Mouse (Mus musculus): ENCODE results near the gene Rbm3. TPM values are rescaled to one million over a fixed set of nuclear protein-coding genes. Genes with fewer than 3 reads are reported as not detected.
A peak's percentile ranks its signal among the peaks of the same experiment; 100 is the strongest.

Rbm3 gene
- 505 and 510 TPM in 2 replicates for polyA plus RNA-seq (2016; fragmentation: Nextera tagmentation; extraction: Ambion mirVana)

DNA sequence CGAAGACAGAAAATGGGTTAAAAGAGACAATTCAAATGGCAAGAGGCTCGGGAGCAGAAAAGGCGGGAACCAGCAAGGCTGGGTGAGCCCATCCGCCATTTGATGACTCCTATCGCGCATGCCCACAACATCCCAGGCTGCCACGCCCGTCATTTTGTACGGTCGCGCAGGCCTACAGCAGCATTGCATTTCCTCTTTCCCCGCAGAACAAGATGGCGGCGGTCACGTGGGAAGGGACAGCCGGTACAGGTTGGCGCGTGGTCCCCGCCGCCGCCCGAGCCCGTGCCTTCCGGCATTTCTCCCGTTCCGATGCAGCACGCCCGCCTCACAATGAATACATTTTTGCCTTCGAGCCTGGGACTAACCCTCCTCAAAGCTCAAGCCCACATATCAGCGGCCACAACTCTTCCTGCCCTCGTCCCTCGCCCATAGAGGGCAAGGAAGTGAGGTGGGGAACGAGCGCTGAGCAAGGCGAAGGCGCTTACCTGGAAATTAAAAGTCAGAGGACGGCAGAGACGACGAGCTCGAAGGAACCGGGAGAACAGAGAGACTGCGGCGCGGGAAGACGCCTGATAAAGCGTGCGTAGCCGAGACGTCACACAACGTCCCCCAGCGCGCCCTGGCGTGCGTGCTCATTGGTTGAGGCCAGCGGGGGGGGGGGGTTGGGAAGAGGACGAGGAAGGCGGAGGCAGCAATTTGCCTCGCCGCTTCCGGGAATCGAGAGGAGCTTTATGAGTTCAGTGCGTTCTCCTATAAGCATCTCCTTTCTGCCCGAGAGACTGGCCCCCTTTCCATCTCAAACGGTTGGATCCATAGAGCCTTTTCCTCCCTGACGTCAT is at the start of gene Rbm3:
Gene Rbm3 (minus strand): TSS at position 728 of the 839 bp plus-strand sequence.
- peaks cover 37% of the 10 kb centered on the region for H3K36me3 ChIP-seq
- peaks cover 7% of the 10 kb centered on the region; the same call in 1 of the 2 replicates for H3K4me1 ChIP-seq
- peak within 1 kb of the TSS; percentile 66 for H3K4me3 ChIP-seq
- H3K27ac ChIP-seq = peak within 1 kb of the TSS; percentile 94
- DNase-seq (ENCODE audit: low spot score) = peak; percentile 87
- no peaks in the 10 kb centered on the region for H3K27me3 ChIP-seq (ENCODE audit: low read depth, poor library complexity, severe bottlenecking)
- WGBS = 17% methylated on average over 64 of the region's 65 CpGs
- no peaks in the 10 kb centered on the region for H3K9me3 ChIP-seq (replicated peaks)

DNA sequence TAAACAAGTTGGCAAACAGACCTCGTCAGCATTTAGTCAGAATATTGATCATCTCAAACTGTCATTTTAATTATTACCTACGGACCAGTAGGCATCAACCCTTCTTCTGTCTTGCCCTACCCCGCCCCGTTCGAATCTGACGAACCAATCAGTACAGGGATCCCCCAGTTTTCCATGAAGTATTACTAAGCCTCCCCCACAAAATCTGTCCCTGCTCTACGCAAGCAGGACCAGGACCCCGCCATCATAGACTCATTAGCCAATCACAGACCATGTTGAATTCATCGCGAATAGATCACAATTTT is 47.7 kb upstream of the Rbm3 start, which contains the start of gene Ebp:
Gene Ebp (minus strand): TSS at position 94 of the 305 bp plus-strand sequence.
- Histone ChIP-seq H3K27me3 (ENCODE audit: low read depth, poor library complexity, severe bottlenecking) (no peaks in the 10 kb centered on the region), H3K9me3 (replicated peaks) (no peaks in the 10 kb centered on the region), H3K27ac (peak within 1 kb of the TSS; percentile 82), H3K4me3 (peak within 1 kb of the TSS; percentile 60), H3K36me3 (no peaks in the 10 kb centered on the region), H3K4me1 (no peaks in the 10 kb centered on the region)
- DNase-seq (ENCODE audit: low spot score) = no peak
- WGBS = 14% methylated on average over 10 of the region's 10 CpGs

DNA sequence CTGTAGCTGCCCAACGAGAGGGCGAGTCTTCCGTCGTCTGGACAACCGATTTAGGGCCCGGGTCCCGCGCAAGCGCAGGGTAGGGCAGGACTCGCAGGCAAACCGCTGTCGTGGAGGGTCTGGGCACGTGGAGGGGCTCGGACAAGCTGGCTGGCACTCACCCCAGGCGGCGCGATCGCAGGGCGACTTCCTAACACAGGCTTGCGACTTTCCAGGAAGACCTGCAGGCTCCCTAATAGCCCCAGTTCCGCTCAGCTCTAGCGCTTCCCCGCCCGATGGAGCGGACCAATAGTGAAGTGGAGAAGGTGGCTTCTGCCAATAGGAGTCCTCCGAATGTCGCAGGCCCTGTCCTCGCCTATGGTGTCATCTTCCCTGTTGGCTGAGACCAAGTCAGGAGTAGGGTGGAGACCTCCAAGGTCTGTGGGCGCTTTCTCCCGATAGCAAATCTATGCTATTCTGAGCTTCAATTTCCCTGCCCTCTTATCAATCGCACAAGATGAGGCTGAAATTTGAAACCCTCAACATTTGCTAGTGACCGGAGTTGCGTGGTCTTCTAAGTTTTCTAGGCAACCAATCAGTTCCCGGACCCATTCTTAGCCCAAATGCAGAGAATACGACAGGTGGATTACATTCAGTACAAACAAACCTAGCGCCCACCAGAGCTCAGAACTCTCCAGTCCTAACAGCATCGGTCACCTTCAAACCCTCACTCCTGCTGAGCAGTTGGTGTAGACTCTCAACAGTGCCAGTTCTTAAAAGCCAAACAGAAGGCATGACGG is 47.1 kb upstream of the Rbm3 start:
- Histone ChIP-seq H3K27ac (peak overlapping the region; percentile 82), H3K4me1 (no peaks in the 10 kb centered on the region)
- WGBS = 11% methylated on average over 38 of the region's 38 CpGs

DNA sequence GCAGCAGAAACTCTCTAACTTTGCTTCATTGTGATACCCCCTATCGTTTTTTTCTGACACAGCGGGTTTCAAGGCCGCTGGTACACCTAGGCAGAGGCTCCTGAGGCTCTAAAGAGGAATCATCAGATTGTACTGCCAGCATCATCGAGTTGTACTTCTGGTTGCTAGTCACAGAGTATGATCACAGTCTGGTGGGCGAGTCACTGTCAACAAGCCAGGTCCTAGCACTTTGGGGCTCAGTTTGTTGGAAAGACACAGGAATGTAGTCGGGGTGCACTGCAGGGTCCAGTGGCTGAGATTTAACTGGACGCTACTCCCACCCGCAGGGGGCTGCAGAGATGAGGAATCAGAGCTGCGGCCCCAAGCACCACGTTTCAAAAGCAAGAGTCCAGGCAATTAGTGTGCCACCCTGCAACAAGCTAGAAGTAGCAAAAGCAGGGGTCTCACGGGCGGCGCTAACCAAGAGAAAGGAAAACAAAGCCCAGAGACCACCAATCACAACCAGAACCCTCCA is 46.5 kb upstream of the Rbm3 start:
- Histone ChIP-seq H3K4me1 (no peaks in the 10 kb centered on the region), H3K9me3 (replicated peaks) (no peaks in the 10 kb centered on the region), H3K27me3 (ENCODE audit: low read depth, poor library complexity, severe bottlenecking) (no peaks in the 10 kb centered on the region), H3K36me3 (no peaks in the 10 kb centered on the region), H3K27ac (peak overlapping the region; percentile 82), H3K4me3 (peak overlapping the region; percentile 60)
- no peak for DNase-seq (ENCODE audit: low spot score)
- WGBS = 13% methylated on average over 13 of the region's 13 CpGs

More for the DNA sequence above, 47.1 kb upstream of the Rbm3 start:
- DNase-seq (ENCODE audit: low spot score) = peak; percentile 71
- Histone ChIP-seq H3K36me3 (no peaks in the 10 kb centered on the region), H3K4me3 (peak overlapping the region; percentile 60), H3K9me3 (replicated peaks) (no peaks in the 10 kb centered on the region), H3K27me3 (ENCODE audit: low read depth, poor library complexity, severe bottlenecking) (no peaks in the 10 kb centered on the region)

DNA sequence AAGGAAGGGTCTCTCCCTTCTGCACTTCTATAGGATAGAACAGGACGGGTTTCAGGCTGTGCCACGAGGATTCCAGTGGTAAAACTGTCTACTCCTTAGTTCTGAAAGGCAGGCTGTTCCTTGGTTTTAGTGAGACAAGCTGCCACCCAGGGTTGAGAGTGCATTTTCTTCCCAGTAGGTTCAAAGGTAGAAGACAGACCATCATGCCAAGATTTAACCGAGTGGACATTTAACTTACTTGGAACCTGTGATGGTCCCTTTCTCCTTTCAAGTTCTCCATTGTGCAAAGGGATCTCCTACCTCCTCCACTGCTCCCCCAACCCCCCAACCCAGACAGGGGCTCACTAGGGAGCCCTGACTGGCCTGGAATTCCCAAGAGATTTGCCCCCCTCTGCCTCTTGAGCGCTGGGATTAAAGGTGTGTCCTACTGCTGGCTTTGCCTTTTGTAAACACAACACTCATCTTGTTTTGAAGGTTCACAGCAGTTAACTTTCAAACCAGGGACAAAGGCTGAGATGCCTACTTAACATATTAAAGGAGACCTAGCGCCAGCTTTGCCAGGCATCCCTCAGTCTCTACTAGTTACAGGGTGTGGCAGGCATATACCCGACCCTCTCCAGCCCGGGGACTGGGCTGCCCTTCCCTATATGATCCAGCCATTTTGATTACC is 37.3 kb upstream of the Rbm3 start:
- WGBS = 16% methylated on average over 7 of the region's 7 CpGs
- no peaks in the 10 kb centered on the region for H3K4me1 ChIP-seq
- no peak overlapping the region for H3K27ac ChIP-seq
- no peak overlapping the region for H3K4me3 ChIP-seq
- peaks cover 4% of the 10 kb centered on the region; the same call in 1 of the 2 replicates for H3K36me3 ChIP-seq
- H3K27me3 ChIP-seq (ENCODE audit: low read depth, poor library complexity, severe bottlenecking) = no peaks in the 10 kb centered on the region
- H3K9me3 ChIP-seq (replicated peaks) = no peaks in the 10 kb centered on the region
- no peak for DNase-seq (ENCODE audit: low spot score)

DNA sequence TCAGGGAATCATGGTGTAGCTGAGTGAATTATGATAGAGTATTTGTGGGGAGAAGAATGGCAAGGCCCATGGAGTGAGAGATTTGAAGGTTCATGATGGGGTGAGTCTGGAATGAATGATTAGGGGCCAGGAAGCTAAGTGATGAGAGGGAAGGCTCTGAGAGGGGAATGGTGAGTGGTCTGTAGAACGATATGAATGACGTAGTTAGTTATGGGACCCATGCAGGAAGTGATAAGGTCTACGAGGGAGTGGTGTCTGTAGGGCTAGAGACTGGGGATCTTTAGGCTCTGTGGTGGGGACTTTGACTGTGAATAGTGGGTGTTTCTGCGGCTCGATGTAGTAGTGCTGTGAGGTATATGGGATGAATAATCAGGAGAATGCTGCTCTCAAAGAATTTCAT is 34.0 kb upstream of the Rbm3 start:
- Histone ChIP-seq H3K36me3 (no peaks in the 10 kb centered on the region), H3K4me1 (peaks cover 5% of the 10 kb centered on the region; the same call in 1 of the 2 replicates), H3K27me3 (ENCODE audit: low read depth, poor library complexity, severe bottlenecking) (no peaks in the 10 kb centered on the region), H3K4me3 (no peak overlapping the region), H3K27ac (no peak overlapping the region), H3K9me3 (replicated peaks) (no peaks in the 10 kb centered on the region)
- no peak for DNase-seq (ENCODE audit: low spot score)
- 91% methylated on average over 5 of the region's 5 CpGs for WGBS

DNA sequence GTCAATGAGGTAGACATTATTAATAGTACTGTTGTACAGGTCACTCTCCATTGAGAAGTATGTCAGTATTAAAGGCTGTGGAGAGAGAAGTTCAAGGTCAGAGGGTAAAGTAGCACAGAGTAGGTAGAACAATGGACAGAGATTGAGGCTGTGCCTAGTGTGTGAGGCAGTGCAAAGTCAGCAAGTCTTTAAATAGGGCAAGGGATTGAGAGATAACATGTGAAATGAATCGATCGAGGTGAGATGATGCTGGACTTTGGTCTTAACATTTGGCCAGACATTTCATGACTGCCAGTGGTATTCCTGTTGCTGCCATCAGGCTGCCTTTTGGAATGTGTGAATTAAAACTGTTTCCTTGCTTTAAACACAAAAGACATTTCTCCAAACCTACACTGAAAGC is 33.2 kb upstream of the Rbm3 start:
- Histone ChIP-seq H3K27me3 (ENCODE audit: low read depth, poor library complexity, severe bottlenecking) (no peaks in the 10 kb centered on the region), H3K27ac (no peak overlapping the region), H3K4me1 (peaks cover 6% of the 10 kb centered on the region; the same call in 1 of the 2 replicates), H3K9me3 (replicated peaks) (no peaks in the 10 kb centered on the region), H3K4me3 (no peak overlapping the region), H3K36me3 (no peaks in the 10 kb centered on the region)
- DNase-seq (ENCODE audit: low spot score) = no peak
- 96% methylated on average over 2 of the region's 2 CpGs for WGBS

DNA sequence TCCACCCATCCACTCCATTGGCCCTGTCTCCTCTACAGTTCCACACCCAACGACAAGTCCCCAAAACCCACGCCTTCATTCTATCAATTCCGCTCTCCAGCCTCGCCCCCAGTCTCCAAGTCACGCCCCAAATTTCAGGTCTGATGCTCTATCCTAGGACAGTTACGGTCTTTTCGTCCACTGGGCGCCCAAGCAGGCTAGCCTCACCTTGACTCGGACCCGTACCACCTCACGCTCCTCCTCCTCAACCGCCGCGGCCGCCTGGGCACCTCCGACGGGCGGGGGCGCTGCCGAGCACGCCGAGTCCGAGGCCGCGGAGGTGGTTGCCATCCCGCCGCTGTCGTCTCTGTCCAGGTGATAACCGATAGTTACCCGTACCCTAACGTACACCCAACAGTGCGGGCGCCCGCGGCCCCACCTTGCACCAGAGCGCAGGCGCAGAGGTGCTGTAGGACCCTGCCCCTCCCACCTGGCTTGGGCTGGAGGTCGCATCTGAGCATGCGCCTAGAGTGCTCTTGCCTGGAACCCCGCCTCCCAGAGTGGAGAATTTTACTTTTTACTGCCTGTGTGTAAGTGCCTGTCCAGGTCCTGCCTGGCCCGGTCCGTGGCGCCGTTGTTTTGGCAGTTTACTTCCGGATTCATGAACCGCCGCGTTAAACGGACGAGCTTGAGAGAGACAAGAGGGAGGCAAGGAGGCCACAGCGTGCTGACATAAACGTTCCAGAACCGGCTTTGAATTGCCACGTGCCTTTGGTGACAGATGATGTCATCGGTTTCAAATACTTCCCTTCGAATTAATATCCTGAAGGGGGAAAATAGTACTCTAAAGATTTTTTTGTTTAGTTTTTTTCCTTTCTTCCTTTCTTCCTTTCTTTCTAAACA is 30.1 kb upstream of the Rbm3 start, which contains the start of gene Tbc1d25:
Gene Tbc1d25 (minus strand): TSS at position 678 of the 882 bp plus-strand sequence.
- 9% methylated on average over 56 of the region's 56 CpGs for whole genome bisulfite sequencing
- Histone ChIP-seq H3K27me3 (ENCODE audit: low read depth, poor library complexity, severe bottlenecking) (no peaks in the 10 kb centered on the region), H3K36me3 (peaks cover 12% of the 10 kb centered on the region), H3K9me3 (replicated peaks) (no peaks in the 10 kb centered on the region), H3K4me1 (peaks cover 6% of the 10 kb centered on the region; the same call in 1 of the 2 replicates), H3K27ac (peak within 1 kb of the TSS; percentile 81), H3K4me3 (peak within 1 kb of the TSS; percentile 66)
- peak; percentile 86 for DNase-seq (ENCODE audit: low spot score)

DNA sequence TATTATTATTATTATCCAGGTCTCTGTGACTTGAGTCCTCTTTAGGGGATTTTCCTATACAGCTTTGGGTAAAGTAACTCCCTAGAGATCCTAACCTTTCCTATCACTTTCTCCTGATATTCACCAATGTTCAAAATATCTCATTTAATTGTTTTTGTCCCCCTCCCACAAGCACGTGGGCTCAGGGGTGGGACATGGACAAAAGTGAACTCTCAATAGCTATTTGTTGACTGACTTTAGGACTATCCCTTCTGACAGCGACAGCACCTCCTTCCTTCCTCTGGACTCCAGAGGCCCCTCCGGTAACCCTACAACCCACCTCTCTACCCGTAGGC is 29.5 kb upstream of the Rbm3 start:
- peak overlapping the region; percentile 66 for H3K4me3 ChIP-seq
- no peaks in the 10 kb centered on the region for H3K27me3 ChIP-seq (ENCODE audit: low read depth, poor library complexity, severe bottlenecking)
- H3K9me3 ChIP-seq (replicated peaks) = no peaks in the 10 kb centered on the region
- H3K27ac ChIP-seq = 0 out of 2 replicates have a peak overlapping the region, but pooled peaks have one; percentile 81
- 4% methylated on average over 4 of the region's 4 CpGs for WGBS
- no peak for DNase-seq (ENCODE audit: low spot score)
- H3K4me1 ChIP-seq = peaks cover 6% of the 10 kb centered on the region; the same call in 1 of the 2 replicates
- H3K36me3 ChIP-seq = peaks cover 17% of the 10 kb centered on the region

DNA sequence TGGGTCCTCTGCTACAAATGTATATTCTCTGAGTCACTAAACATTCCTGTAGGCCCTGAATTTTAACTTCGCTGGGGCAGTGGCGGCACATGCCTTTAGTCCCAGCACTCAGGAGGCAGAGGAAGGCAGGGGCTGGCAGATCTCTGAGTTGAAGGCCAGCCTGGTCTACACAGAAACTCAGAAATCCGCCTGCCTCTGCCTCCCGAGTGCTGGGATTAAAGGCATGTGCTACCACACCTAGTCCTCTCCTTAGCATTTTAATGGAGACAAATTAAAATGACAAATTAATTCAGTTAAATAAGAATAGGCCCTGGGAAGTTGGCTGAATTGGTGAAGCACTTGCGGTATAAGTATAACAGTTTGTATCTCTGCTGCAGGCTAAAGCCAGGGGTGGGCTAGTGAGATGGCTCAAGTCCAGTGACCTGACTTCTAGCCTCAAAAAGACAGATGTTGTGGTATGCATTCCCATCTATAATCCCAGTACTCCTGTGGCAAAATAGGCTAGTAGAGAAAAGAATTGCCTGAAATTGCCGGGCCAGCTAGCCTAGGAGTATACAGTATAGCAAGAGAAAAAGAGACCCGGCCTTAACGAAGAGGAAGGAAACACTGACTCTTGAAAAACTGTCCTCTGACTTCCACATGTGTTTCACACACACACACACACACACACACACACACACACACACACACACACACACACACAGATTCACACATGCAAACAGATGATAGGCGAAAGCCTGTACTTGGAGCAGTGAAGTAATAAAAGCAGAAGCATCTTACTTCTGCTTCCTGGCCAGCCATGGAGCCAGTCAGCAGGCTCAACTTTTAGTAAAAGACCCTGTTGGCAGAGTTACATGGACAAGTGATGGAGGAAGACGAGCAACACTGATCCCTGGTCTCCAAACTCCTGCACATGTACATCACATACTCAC is 22.3 kb upstream of the Rbm3 start:
- Histone ChIP-seq H3K27me3 (ENCODE audit: low read depth, poor library complexity, severe bottlenecking) (no peaks in the 10 kb centered on the region), H3K9me3 (replicated peaks) (no peaks in the 10 kb centered on the region), H3K4me3 (no peak overlapping the region), H3K4me1 (no peaks in the 10 kb centered on the region), H3K27ac (no peak overlapping the region), H3K36me3 (peaks cover 24% of the 10 kb centered on the region)
- 92% methylated on average over 10 of the region's 10 CpGs for WGBS
- no peak for DNase-seq (ENCODE audit: low spot score)

DNA sequence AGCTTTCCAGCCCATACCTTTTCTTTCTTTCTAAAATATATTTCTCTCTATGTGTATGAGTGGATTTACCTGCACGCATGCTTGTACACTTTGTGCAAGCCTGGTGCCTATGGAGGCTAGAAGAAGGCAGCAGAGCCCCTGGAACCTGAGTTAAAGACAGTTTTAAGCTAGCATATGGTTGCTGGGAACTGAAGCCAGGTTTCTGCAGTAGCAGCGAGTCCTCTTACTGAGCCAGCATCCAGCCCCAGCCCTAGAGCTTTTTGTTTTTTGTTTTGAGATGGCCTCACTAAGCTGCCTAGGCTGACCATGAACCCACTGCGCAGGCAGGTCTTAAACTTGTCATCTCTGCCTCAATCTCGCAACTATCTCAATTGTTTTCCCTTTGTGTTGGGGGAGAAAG is 18.8 kb upstream of the Rbm3 start:
- no peaks in the 10 kb centered on the region for H3K27me3 ChIP-seq (ENCODE audit: low read depth, poor library complexity, severe bottlenecking)
- WGBS = 88% methylated on average over 4 of the region's 4 CpGs

More for the DNA sequence above, 18.8 kb upstream of the Rbm3 start:
- no peaks in the 10 kb centered on the region for H3K9me3 ChIP-seq (replicated peaks)
- no peak overlapping the region for H3K4me3 ChIP-seq
- DNase-seq (ENCODE audit: low spot score) = no peak
- 0 out of 2 replicates have a peak, but pooled peaks cover 6% of the 10 kb centered on the region for H3K36me3 ChIP-seq
- no peak overlapping the region for H3K27ac ChIP-seq
- H3K4me1 ChIP-seq = no peaks in the 10 kb centered on the region

Data from limb, embryonic 10.5 days (tissue).